Mouse (Mus musculus) frontal cortex, postnatal 25 days (tissue): ENCODE data around the gene Wdr54.

Experiments
- DNase-seq, 2 experiments: peaks; one replicate each; pipeline ENCODE4 v3.0.0; 2022; ENCODE audit warnings: low spot score in 2 of 2

Gene Wdr54

GRCm38 (mm10) chr6:83156259-83156684 is at the start of gene Wdr54, which contains the start of gene 1700003E16Rik:
Gene Wdr54, minus strand, starts transcription at chr6:83156397.
Gene 1700003E16Rik, plus strand, starts transcription at chr6:83156404.
- peak; percentile 49 to 62 for DNase-seq

- no peak for DNase-seq
These were observed 49.7 kb upstream of the Wdr54 start for GRCm38 (mm10) chr6:83205851-83206250.

GRCm38 (mm10) chr6:83203320-83203719 is 47.1 kb upstream of the Wdr54 start:
- DNase-seq: no peak

GRCm38 (mm10) chr6:83197345-83198004 is 41.3 kb upstream of the Wdr54 start:
- peak; percentile 49 to 62 for DNase-seq

- no peak for DNase-seq
These were observed 37.4 kb upstream of the Wdr54 start for GRCm38 (mm10) chr6:83193571-83193970.

GRCm38 (mm10) chr6:83186946-83187345 is 30.7 kb upstream of the Wdr54 start:
- no peak for DNase-seq

GRCm38 (mm10) chr6:83185895-83186861 is 30.0 kb upstream of the Wdr54 start:
- DNase-seq: peak; percentile 67 to 73

GRCm38 (mm10) chr6:83184858-83185435 is 28.8 kb upstream of the Wdr54 start:
- DNase-seq: no peak

- DNase-seq: no peak
These were observed 24.4 kb upstream of the Wdr54 start for GRCm38 (mm10) chr6:83180605-83181004.

GRCm38 (mm10) chr6:83179390-83180117 is 23.4 kb upstream of the Wdr54 start:
- peak; percentile 53 to 64 for DNase-seq

GRCm38 (mm10) chr6:83175996-83176395 is 19.8 kb upstream of the Wdr54 start:
- no peak for DNase-seq

GRCm38 (mm10) chr6:83172240-83172920 is 16.2 kb upstream of the Wdr54 start:
- peak; percentile 35 to 61 for DNase-seq

- no peak for DNase-seq
These were observed 14.9 kb upstream of the Wdr54 start for GRCm38 (mm10) chr6:83171063-83171462.

- no peak for DNase-seq
These were observed 13.7 kb upstream of the Wdr54 start for GRCm38 (mm10) chr6:83169872-83170271.

GRCm38 (mm10) chr6:83166243-83166630 is 10.0 kb upstream of the Wdr54 start:
- no peak for DNase-seq

- peak; percentile 85 to 91 for DNase-seq
These were observed 9.5 kb upstream of the Wdr54 start, which contains the start of gene Dctn1 for GRCm38 (mm10) chr6:83165607-83166242. Gene Dctn1, plus strand, starts transcription at chr6:83165920.

GRCm38 (mm10) chr6:83165026-83165606 is 8.9 kb upstream of the Wdr54 start:
- DNase-seq: no peak

GRCm38 (mm10) chr6:83162701-83163100 is 6.5 kb upstream of the Wdr54 start:
- peak in 1 of 2 experiments; percentile 44 for DNase-seq

- no peak for DNase-seq
These were observed 5.9 kb upstream of the Wdr54 start for GRCm38 (mm10) chr6:83161921-83162641.
